Mouse (Mus musculus) stomach, embryonic 14.5 days (tissue): ENCODE results near the gene Med27. TPM values are rescaled to one million over a fixed set of nuclear protein-coding genes. Genes with fewer than 3 reads are reported as not detected.

Experiments used
- ATAC-seq: fragments of 200-750 bp; cut with Nextera tagmentation; 2 replicates; pipeline ENCODE4 v1.8.0; 2017; ENCODE audit warnings: low read depth, moderate TSS enrichment; ENCODE audit not compliant: insufficient number of reproducible peaks, insufficient read depth, low FRiP score
- H3K27ac ChIP-seq: fragments of 300-500 bp; sonication (generic); 2 replicates; pipeline ENCODE4 v1.5.1; 2014; ENCODE audit warnings: mild to moderate bottlenecking, low read length, moderate library complexity, mixed read lengths
- H3K27me3 ChIP-seq: fragments of 300-500 bp; sonication (generic); 2 replicates; pipeline ENCODE4 v1.6.1; 2014; ENCODE audit warnings: low read length, control low read depth, mixed read lengths; ENCODE audit not compliant: control insufficient read depth, insufficient read depth
- H3K36me3 ChIP-seq: fragments of 300-500 bp; sonication (generic); 2 replicates; pipeline ENCODE4 v1.6.1; 2014; ENCODE audit warnings: mild to moderate bottlenecking, control low read depth, low read length, moderate library complexity, mixed read lengths; ENCODE audit not compliant: control insufficient read depth, insufficient read depth
- H3K4me1 ChIP-seq: fragments of 300-500 bp; sonication (generic); 2 replicates; pipeline ENCODE4 v1.6.1; 2014; ENCODE audit warnings: low read length, control low read depth, mixed read lengths; ENCODE audit not compliant: control insufficient read depth, insufficient read depth
- H3K4me2 ChIP-seq: fragments of 300-500 bp; sonication (generic); replicated peaks from 2 replicates; pipeline ENCODE4 v1.6.1; 2014; ENCODE audit warnings: low read depth, low read length, control low read depth
- H3K4me3 ChIP-seq: fragments of 300-500 bp; sonication (generic); 2 replicates; pipeline ENCODE4 v1.5.1; 2014; ENCODE audit warnings: low read depth, low read length, control low read depth
- H3K9ac ChIP-seq: fragments of 300-500 bp; sonication (generic); replicated peaks from 2 replicates; pipeline ENCODE4 v1.6.1; 2014; ENCODE audit warnings: low read depth, mild to moderate bottlenecking, control low read depth, low read length, moderate library complexity, mixed read lengths
- H3K9me3 ChIP-seq: fragments of 300-500 bp; sonication (generic); 2 replicates; pipeline ENCODE4 v1.6.1; 2016; ENCODE audit warnings: low read depth, low read length, control low read depth; ENCODE audit not compliant: control insufficient read depth
- WGBS: fragments of 180-500 bp; shearing (Covaris S2); extraction: QIAGEN DNeasy Blood & Tissue Kit; methylation state at CpG from one replicate; pipeline ENCODE4 v1.1.7; 2014; 5-methylcytosine and 5-hydroxymethylcytosine counted together
- polyA plus RNA-seq: library from polyadenylated mRNA; unstranded; fragments of >200 nt; fragmentation: Nextera tagmentation; extraction: Ambion mirVana; gene quantifications from 2 replicates; pipeline ENCODE4 v1.2.1, GENCODE M21; 2014

Gene Med27
- polyA plus RNA-seq, 1 experiment from 2014 or later, result 51.7 TPM

DNA sequence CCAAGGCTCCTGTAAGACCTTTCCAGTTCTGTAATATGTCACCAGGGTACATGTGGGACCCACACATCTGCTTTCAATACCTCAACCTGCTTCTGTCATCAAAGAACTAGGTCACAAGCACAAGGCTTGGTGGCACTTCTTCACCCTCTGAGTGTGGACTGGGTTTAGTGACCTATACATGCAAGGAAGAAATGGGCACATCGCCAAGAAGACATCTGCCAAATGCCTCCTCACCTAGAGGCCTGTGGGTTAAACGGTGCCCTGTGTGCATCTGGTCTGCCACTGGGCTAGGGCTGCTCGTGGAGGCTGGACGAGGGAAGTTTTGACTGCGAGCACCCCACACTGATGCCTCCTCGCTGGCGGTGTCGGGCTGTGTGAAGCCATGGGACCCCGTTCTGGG lies 189.9 kb downstream of the Med27 start:
- no peak overlapping the region for H3K4me2 ChIP-seq
- no peak overlapping the region for H3K27ac ChIP-seq
- H3K9ac ChIP-seq, result no peak overlapping the region
- H3K4me1 ChIP-seq, result no peaks in the 10 kb centered on the region
- H3K4me3 ChIP-seq, result no peak overlapping the region
- no peaks in the 10 kb centered on the region for H3K36me3 ChIP-seq
- no peaks in the 10 kb centered on the region for H3K9me3 ChIP-seq
- H3K27me3 ChIP-seq, result no peaks in the 10 kb centered on the region
- no peak for ATAC-seq
- WGBS, result 84% methylated on average over 9 of the region's 9 CpGs

DNA sequence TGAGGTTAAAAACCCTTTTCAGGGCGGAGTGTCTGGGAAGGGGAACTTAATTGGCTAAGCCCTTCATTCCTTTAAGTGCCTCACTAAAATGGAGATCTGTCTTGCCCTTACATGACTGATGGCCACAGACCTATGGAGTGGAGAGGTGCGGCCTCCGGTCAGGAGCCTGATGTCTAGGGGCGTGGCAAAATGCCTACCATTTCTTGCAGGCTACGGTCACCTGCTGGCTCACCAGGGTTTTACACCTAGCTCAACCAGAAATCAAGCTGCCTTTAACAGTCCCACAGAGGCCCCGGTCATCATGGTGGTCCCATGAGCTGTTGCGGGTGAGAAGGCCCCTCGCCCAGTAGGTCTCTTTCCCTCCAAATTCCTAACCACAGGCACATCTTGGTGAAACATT lies 190.7 kb downstream of the Med27 start:
- ATAC-seq, result peak; percentile 63; the same call in 1 of the 2 replicates
- Histone ChIP-seq H3K4me3 (no peak overlapping the region), H3K4me2 (no peak overlapping the region), H3K4me1 (no peaks in the 10 kb centered on the region), H3K27me3 (no peaks in the 10 kb centered on the region), H3K9me3 (no peaks in the 10 kb centered on the region), H3K9ac (no peak overlapping the region), H3K27ac (no peak overlapping the region), H3K36me3 (no peaks in the 10 kb centered on the region)
- WGBS, result 78% methylated on average over 8 of the region's 8 CpGs

DNA sequence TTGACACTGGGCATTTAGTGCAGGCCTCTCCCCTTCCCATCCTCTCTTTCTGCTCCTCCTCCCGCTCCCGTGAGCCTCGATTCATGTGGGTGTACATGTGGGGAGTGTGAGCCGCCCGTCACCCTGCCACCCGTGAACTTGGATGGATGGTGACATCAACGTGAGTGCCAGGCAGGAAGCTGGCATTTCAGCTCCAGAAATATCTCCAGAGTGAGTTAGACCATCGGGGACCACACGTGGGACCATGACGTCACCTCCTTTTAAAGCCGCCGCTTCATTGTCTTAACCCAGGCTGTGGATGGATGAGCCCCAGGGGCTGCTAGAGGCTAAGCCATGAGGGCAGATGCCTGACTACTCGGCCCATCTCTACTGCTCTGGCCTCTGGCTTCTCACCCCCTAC lies 195.4 kb downstream of the Med27 start:
- H3K36me3 ChIP-seq, result no peaks in the 10 kb centered on the region
- H3K27me3 ChIP-seq, result no peaks in the 10 kb centered on the region
- no peaks in the 10 kb centered on the region for H3K4me1 ChIP-seq
- no peak overlapping the region for H3K27ac ChIP-seq
- no peak for ATAC-seq
- H3K4me2 ChIP-seq, result no peak overlapping the region
- WGBS, result 75% methylated on average over 13 of the region's 13 CpGs
- H3K4me3 ChIP-seq, result no peak overlapping the region
- no peak overlapping the region for H3K9ac ChIP-seq
- H3K9me3 ChIP-seq, result no peaks in the 10 kb centered on the region

DNA sequence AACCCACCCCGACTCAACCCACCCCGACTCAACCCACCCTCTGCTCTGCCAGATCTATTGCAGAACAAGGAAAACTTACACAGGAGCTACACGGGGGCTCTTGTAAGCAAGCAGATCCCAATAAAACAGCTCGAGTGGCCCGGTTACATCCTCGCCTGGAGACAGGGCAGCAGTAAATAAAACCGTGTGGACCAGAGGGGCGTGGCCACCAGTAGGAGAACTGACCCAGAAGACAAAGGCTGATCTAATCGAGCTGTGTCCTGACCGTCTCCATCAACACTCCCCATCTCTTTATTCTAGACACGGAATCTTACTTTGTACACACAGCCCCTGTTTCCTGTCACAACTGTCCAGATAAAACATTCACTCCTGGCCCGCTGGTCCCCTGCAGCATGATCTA lies 200.0 kb downstream of the Med27 start:
- no peak overlapping the region for H3K9ac ChIP-seq
- 20% methylated on average over 12 of the region's 12 CpGs for WGBS
- no peak for ATAC-seq
- no peak overlapping the region for H3K4me3 ChIP-seq
- H3K4me2 ChIP-seq, result no peak overlapping the region
- H3K27me3 ChIP-seq, result no peaks in the 10 kb centered on the region
- no peaks in the 10 kb centered on the region for H3K36me3 ChIP-seq
- no peak overlapping the region for H3K27ac ChIP-seq
- H3K4me1 ChIP-seq, result no peaks in the 10 kb centered on the region
- no peaks in the 10 kb centered on the region for H3K9me3 ChIP-seq

DNA sequence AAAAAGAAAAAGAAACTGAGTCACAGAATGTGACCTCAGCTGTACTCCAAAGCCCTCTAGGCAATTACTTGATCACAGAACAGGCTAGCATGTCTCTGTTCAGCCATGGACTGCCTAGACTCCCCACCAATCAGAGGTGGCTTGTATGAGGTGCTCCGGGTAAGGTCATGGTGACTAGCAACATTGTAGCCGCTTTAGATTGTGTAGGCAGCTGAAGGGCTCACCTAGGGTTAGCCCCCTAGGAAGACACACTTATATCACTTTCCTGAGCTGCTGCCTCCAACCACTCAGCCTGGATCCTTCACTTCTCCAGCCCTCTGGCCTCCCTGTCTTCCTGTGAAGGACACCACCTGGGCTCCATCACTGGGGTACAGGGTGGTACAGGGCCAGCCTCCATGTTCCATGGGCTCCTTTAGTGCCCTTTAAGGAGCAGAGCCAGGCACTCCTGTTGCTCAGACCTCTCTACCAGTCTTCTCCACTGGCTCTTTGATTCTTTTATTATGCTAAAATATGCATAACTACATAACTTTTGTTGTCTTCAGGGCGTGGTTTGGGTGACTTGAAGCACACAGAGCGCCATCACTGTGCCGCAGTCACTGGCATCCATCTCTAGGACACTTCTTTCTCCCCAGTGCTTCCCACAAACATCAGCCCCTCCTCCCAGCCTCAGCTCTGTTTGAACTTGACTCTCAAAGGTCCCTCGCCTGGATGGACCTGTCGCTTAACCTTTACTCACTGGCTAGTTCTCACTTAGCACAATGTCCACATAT lies 205.4 kb downstream of the Med27 start:
- no peaks in the 10 kb centered on the region for H3K36me3 ChIP-seq
- H3K9ac ChIP-seq, result no peak overlapping the region
- H3K4me1 ChIP-seq, result no peaks in the 10 kb centered on the region
- WGBS, result 65% methylated on average over 7 of the region's 7 CpGs
- H3K9me3 ChIP-seq, result no peaks in the 10 kb centered on the region
- no peaks in the 10 kb centered on the region for H3K27me3 ChIP-seq
- H3K27ac ChIP-seq, result no peak overlapping the region
- H3K4me3 ChIP-seq, result no peak overlapping the region
- ATAC-seq, result no peak
- no peak overlapping the region for H3K4me2 ChIP-seq

DNA sequence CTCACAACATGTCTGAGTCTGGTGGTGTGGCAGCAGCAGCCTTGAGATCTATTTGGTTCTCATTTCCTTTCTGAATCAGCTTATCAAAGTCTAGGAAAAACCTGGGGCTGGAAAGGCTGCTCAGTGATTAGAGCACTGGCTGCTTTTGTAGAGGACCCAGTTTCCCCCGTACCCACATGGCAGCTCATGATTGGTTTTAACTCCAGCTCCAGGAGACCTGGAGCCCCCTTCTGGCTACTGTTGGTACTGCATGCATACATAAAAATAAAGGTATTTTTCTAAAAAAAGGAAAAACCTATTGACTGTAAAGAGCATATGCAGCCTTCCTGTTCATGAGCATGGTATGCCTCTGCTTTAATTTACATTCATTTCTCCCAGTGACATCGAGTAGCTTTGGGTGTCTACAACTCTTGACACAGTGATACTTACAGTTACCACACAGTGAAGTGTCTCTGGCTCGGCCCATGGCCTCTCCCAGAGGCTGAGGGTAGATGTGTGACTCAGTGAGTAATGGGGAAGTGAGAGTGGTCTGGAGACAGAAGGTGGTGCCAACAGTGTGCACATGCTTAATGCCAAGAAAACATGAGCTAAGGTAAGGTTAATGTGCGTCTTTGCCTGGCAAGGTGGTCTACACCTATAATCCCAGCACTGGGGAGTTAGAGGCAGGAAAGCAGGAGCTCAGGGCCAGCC lies 207.5 kb downstream of the Med27 start:
- H3K4me3 ChIP-seq, result no peak overlapping the region

DNA sequence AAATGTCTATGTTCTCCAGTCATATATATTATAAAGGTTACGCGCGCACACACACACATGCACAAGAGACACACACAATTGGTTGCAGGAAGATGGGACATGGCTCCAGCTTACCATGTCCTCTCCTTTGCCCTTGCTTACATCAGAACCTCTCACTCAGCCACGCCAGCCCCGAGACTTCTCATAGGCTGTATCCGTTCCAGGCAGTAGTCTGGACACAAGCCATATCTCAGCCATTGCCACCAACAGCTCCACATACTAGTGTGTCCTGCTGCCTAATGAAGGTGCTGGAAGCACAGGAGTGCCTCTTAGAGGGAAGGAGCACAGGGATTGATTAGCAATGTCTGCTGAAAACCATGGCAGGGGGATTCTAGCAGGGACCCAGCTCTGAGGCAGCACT lies 211.9 kb downstream of the Med27 start:
- Histone ChIP-seq H3K4me1 (no peaks in the 10 kb centered on the region), H3K4me2 (no peak overlapping the region), H3K36me3 (no peaks in the 10 kb centered on the region), H3K27ac (no peak overlapping the region), H3K9ac (no peak overlapping the region), H3K27me3 (no peaks in the 10 kb centered on the region), H3K9me3 (no peaks in the 10 kb centered on the region), H3K4me3 (no peak overlapping the region)
- 90% methylated on average over 6 of the region's 6 CpGs for WGBS
- no peak for ATAC-seq

More for the DNA sequence above, 207.5 kb downstream of the Med27 start:
- H3K27me3 ChIP-seq, result no peaks in the 10 kb centered on the region
- 69% methylated on average over 4 of the region's 4 CpGs for WGBS
- no peaks in the 10 kb centered on the region for H3K36me3 ChIP-seq
- no peak overlapping the region for H3K9ac ChIP-seq
- no peaks in the 10 kb centered on the region for H3K9me3 ChIP-seq
- H3K27ac ChIP-seq, result no peak overlapping the region
- H3K4me2 ChIP-seq, result no peak overlapping the region
- no peaks in the 10 kb centered on the region for H3K4me1 ChIP-seq
- no peak for ATAC-seq

DNA sequence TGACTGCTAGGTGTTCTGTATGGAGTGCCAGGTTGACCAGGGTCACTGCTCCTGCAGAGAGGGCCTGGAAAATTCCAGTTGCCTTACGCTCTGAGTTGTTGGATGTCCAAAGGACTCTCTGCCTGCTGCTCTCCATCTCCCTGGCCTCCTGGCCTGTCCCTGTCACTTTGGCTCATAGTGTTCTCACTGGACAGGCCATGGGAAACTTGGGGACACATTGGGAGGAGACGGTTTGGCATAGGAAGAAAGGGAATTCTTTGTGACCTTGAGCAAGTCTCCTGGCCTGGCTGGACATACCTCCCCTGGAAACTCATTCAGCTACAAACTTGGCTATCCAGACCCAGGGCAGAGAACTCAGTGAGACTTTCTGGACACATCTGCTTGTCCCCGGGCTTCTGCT lies 213.3 kb downstream of the Med27 start:
- H3K36me3 ChIP-seq, result no peaks in the 10 kb centered on the region

More for the DNA sequence above, 213.3 kb downstream of the Med27 start:
- Histone ChIP-seq H3K27me3 (no peaks in the 10 kb centered on the region), H3K27ac (no peak overlapping the region), H3K4me3 (no peak overlapping the region), H3K4me1 (no peaks in the 10 kb centered on the region; the same call in 1 of the 2 replicates), H3K4me2 (no peak overlapping the region), H3K9ac (no peak overlapping the region), H3K9me3 (no peaks in the 10 kb centered on the region)
- ATAC-seq, result no peak
- 92% methylated on average over 3 of the region's 3 CpGs for WGBS
